Mouse (Mus musculus): ENCODE results near the gene Cabp2. TPM values are rescaled to one million over a fixed set of nuclear protein-coding genes. Genes with fewer than 3 reads are reported as not detected.
"Not testable (repeated sequence)": the region's sequence is repeated elsewhere in the genome, so short reads cannot be mapped to it uniquely, and the experiment has no call there.

Cabp2 gene
- polyA plus RNA-seq, 1 experiment: not detected

- TF ChIP-seq CTCF (IDR thresholded peaks at IDR 0.05; ENCODE audit: extremely low read depth, insufficient read depth, low read length) (peak; percentile 44), POLR2A (IDR thresholded peaks at IDR 0.05; ENCODE audit: extremely low read depth, insufficient read depth, low read length) (no peak)
- H3K4me1 ChIP-seq (ENCODE audit: control insufficient read depth, insufficient read depth, low read length): no peaks in the 10 kb centered on the region
- no peak within 1 kb of the TSS; the same call in 1 of the 2 replicates for H3K4me3 ChIP-seq (ENCODE audit: insufficient read depth, low read length)
- H3K27ac ChIP-seq (ENCODE audit: insufficient read depth, low read length): no peak within 1 kb of the TSS
Measured at GRCm38 (mm10) chr19:4045966-4046865, 35.2 kb upstream of the Cabp2 start, which contains the start of gene Gstp2. Gene Gstp2 (minus strand): TSS chr19:4046023.

GRCm38 (mm10) chr19:4046866-4047254, 34.5 kb upstream of the Cabp2 start:
- Histone ChIP-seq H3K4me3 (ENCODE audit: insufficient read depth, low read length) (no peak overlapping the region), H3K27ac (ENCODE audit: insufficient read depth, low read length) (no peak overlapping the region), H3K4me1 (ENCODE audit: control insufficient read depth, insufficient read depth, low read length) (no peaks in the 10 kb centered on the region)
- TF ChIP-seq CTCF (IDR thresholded peaks at IDR 0.05; ENCODE audit: extremely low read depth, insufficient read depth, low read length) (no peak), POLR2A (IDR thresholded peaks at IDR 0.05; ENCODE audit: extremely low read depth, insufficient read depth, low read length) (no peak)

- no peaks in the 10 kb centered on the region for H3K4me1 ChIP-seq (ENCODE audit: control insufficient read depth, insufficient read depth, low read length)
- no peak for TF ChIP-seq POLR2A (IDR thresholded peaks at IDR 0.05; ENCODE audit: extremely low read depth, insufficient read depth, low read length)
- peak; percentile 71 for TF ChIP-seq CTCF (IDR thresholded peaks at IDR 0.05; ENCODE audit: extremely low read depth, insufficient read depth, low read length)
- no peak overlapping the region for H3K27ac ChIP-seq (ENCODE audit: insufficient read depth, low read length)
- H3K4me3 ChIP-seq (ENCODE audit: insufficient read depth, low read length): no peak overlapping the region
Measured at GRCm38 (mm10) chr19:4047859-4048258, 33.5 kb upstream of the Cabp2 start.

- not testable (repeated sequence) for H3K27ac ChIP-seq (ENCODE audit: insufficient read depth, low read length); H3K4me1 ChIP-seq (ENCODE audit: control insufficient read depth, insufficient read depth, low read length); H3K4me3 ChIP-seq (ENCODE audit: insufficient read depth, low read length)
Measured at GRCm38 (mm10) chr19:4049069-4049468, 32.3 kb upstream of the Cabp2 start.

- H3K27ac ChIP-seq (ENCODE audit: insufficient read depth, low read length): no peak overlapping the region
- H3K4me3 ChIP-seq (ENCODE audit: insufficient read depth, low read length): no peak overlapping the region
- no peak for TF ChIP-seq CTCF (IDR thresholded peaks at IDR 0.05; ENCODE audit: extremely low read depth, insufficient read depth, low read length)
- TF ChIP-seq POLR2A (IDR thresholded peaks at IDR 0.05; ENCODE audit: extremely low read depth, insufficient read depth, low read length): no peak
- no peaks in the 10 kb centered on the region for H3K4me1 ChIP-seq (ENCODE audit: control insufficient read depth, insufficient read depth, low read length)
Measured at GRCm38 (mm10) chr19:4051016-4051415, 30.4 kb upstream of the Cabp2 start.

GRCm38 (mm10) chr19:4051741-4052515, 29.4 kb upstream of the Cabp2 start:
- TF ChIP-seq POLR2A (IDR thresholded peaks at IDR 0.05; ENCODE audit: extremely low read depth, insufficient read depth, low read length) (no peak), CTCF (IDR thresholded peaks at IDR 0.05; ENCODE audit: extremely low read depth, insufficient read depth, low read length) (peak; percentile 56; the same call in 1 of the 2 replicates)
- H3K4me3 ChIP-seq (ENCODE audit: insufficient read depth, low read length): no peak overlapping the region
- no peaks in the 10 kb centered on the region for H3K4me1 ChIP-seq (ENCODE audit: control insufficient read depth, insufficient read depth, low read length)
- H3K27ac ChIP-seq (ENCODE audit: insufficient read depth, low read length): no peak overlapping the region

- TF ChIP-seq CTCF (IDR thresholded peaks at IDR 0.05; ENCODE audit: extremely low read depth, insufficient read depth, low read length): no peak
- TF ChIP-seq POLR2A (IDR thresholded peaks at IDR 0.05; ENCODE audit: extremely low read depth, insufficient read depth, low read length): no peak
Measured at GRCm38 (mm10) chr19:4052516-4053030, 28.8 kb upstream of the Cabp2 start.

GRCm38 (mm10) chr19:4054613-4055012, 26.8 kb upstream of the Cabp2 start:
- no peak overlapping the region for H3K4me3 ChIP-seq (ENCODE audit: insufficient read depth, low read length)
- H3K27ac ChIP-seq (ENCODE audit: insufficient read depth, low read length): no peak overlapping the region
- H3K4me1 ChIP-seq (ENCODE audit: control insufficient read depth, insufficient read depth, low read length): no peaks in the 10 kb centered on the region
- no peak for TF ChIP-seq CTCF (IDR thresholded peaks at IDR 0.05; ENCODE audit: extremely low read depth, insufficient read depth, low read length)
- TF ChIP-seq POLR2A (IDR thresholded peaks at IDR 0.05; ENCODE audit: extremely low read depth, insufficient read depth, low read length): no peak

More at GRCm38 (mm10) chr19:4052516-4053030, 28.8 kb upstream of the Cabp2 start:
- Histone ChIP-seq H3K4me3 (ENCODE audit: insufficient read depth, low read length) (no peak overlapping the region), H3K4me1 (ENCODE audit: control insufficient read depth, insufficient read depth, low read length) (no peaks in the 10 kb centered on the region), H3K27ac (ENCODE audit: insufficient read depth, low read length) (no peak overlapping the region)

GRCm38 (mm10) chr19:4055216-4055946, 26.0 kb upstream of the Cabp2 start:
- H3K4me1 ChIP-seq (ENCODE audit: control insufficient read depth, insufficient read depth, low read length): no peaks in the 10 kb centered on the region
- no peak overlapping the region for H3K27ac ChIP-seq (ENCODE audit: insufficient read depth, low read length)

More at GRCm38 (mm10) chr19:4055216-4055946, 26.0 kb upstream of the Cabp2 start:
- H3K4me3 ChIP-seq (ENCODE audit: insufficient read depth, low read length): no peak overlapping the region
- TF ChIP-seq CTCF (IDR thresholded peaks at IDR 0.05; ENCODE audit: extremely low read depth, insufficient read depth, low read length): no peak
- no peak for TF ChIP-seq POLR2A (IDR thresholded peaks at IDR 0.05; ENCODE audit: extremely low read depth, insufficient read depth, low read length)
